ENCODE assay signal across 13 mouse cellular contexts in genomic region chr7:115903931-115904797, GRCm38 (mm10).
A peak's percentile ranks its signal among the peaks of the same experiment; 100 is the strongest.
DNase-seq lines count a peak whose midpoint lies in the region; ATAC-seq lines count a peak whose summit lies in the region.
"Had no signal": no experiment of that assay in that cellular context is flagged by ENCODE, and none has a peak within 500 bp of the region (broad histone marks: within the 10 kb centered on the region; RNA-seq: fewer than 3 reads in every experiment).

No protein-coding gene starts in this region.

- no peak overlapping the region for H3K4me2 ChIP-seq in liver, embryonic 11.5 days
- peak overlapping the region; percentile 29 for H3K4me2 ChIP-seq in hindbrain, embryonic 14.5 days (replicated peaks)
- peak overlapping the region; percentile 30; the same call in 1 of the 2 replicates for H3K4me2 ChIP-seq in neural tube, embryonic 15.5 days
- H3K4me2 ChIP-seq: lung, embryonic 14.5 days had no signal

- H3K4me3 ChIP-seq in liver, embryonic 11.5 days (ENCODE audit: low read depth, low read length): no peak overlapping the region
- H3K4me3 ChIP-seq in hindbrain, embryonic 14.5 days (replicated peaks; ENCODE audit: low read length): no peak overlapping the region
- H3K4me3 ChIP-seq in neural tube, embryonic 15.5 days (replicated peaks): no peak overlapping the region
- H3K4me3 ChIP-seq: megakaryocyte, embryonic 14.5 days had no signal

- no peak overlapping the region for H3K9ac ChIP-seq in liver, embryonic 11.5 days (ENCODE audit: low read depth, low read length)
- H3K9ac ChIP-seq in hindbrain, embryonic 14.5 days: no peak overlapping the region
- no peak overlapping the region for H3K9ac ChIP-seq in neural tube, embryonic 15.5 days (replicated peaks)
- H3K9ac ChIP-seq: lung, embryonic 14.5 days had no signal

- H3K36me3 ChIP-seq in liver, embryonic 11.5 days (ENCODE audit: control insufficient read depth, insufficient read depth, low read length): no peaks in the 10 kb centered on the region
- no peaks in the 10 kb centered on the region for H3K36me3 ChIP-seq in hindbrain, embryonic 14.5 days (replicated peaks; ENCODE audit: control insufficient read depth, insufficient read depth)
- no peaks in the 10 kb centered on the region for H3K36me3 ChIP-seq in neural tube, embryonic 15.5 days

- H3K9me3 ChIP-seq in liver, embryonic 11.5 days (ENCODE audit: control insufficient read depth, low read length): no peaks in the 10 kb centered on the region
- no peaks in the 10 kb centered on the region for H3K9me3 ChIP-seq in hindbrain, embryonic 14.5 days (ENCODE audit: control insufficient read depth, low read length)
- H3K9me3 ChIP-seq in neural tube, embryonic 15.5 days (replicated peaks): no peaks in the 10 kb centered on the region
- H3K9me3 ChIP-seq: megakaryocyte, embryonic 14.5 days had no signal

- no peak overlapping the region for H3K27ac ChIP-seq in liver, embryonic 11.5 days (ENCODE audit: low read depth, low read length)
- H3K27ac ChIP-seq in hindbrain, embryonic 14.5 days: peak overlapping the region; percentile 2; the same call in 1 of the 2 replicates
- H3K27ac ChIP-seq in neural tube, embryonic 15.5 days (replicated peaks): no peak overlapping the region

- DNase-seq in liver, embryonic 11.5 days (ENCODE audit: low spot score): no peak
- DNase-seq in liver: no peak
- DNase-seq in hindbrain, embryonic 14.5 days (ENCODE audit: low spot score): no peak
- no peak for DNase-seq in spleen, postnatal 4 days (ENCODE audit: low spot score in 2 of 2)
- no peak for DNase-seq in cerebellum, postnatal 14 days
- DNase-seq in thymus, postnatal 4 days: no peak
- DNase-seq: heart, postnatal 14 days; kidney, adult 18-20 months; lung, embryonic 14.5 days; right cerebral cortex, postnatal 25 days had no signal

- no peaks in the 10 kb centered on the region for H3K27me3 ChIP-seq in liver, embryonic 11.5 days (replicated peaks; ENCODE audit: control insufficient read depth, insufficient read depth, low read length)
- 0 out of 2 replicates have a peak, but pooled peaks cover 4% of the 10 kb centered on the region for H3K27me3 ChIP-seq in hindbrain, embryonic 14.5 days (ENCODE audit: control insufficient read depth, insufficient read depth, low read length)
- no peaks in the 10 kb centered on the region for H3K27me3 ChIP-seq in neural tube, embryonic 15.5 days (replicated peaks)

- peak; percentile 88 for ATAC-seq in liver, embryonic 11.5 days (replicated peaks; ENCODE audit: low FRiP score)
- ATAC-seq in hindbrain, embryonic 14.5 days (ENCODE audit: low FRiP score): no peak; the same call in 1 of the 2 replicates
- ATAC-seq in megakaryocyte progenitor cell, adult 5-6 weeks (replicated peaks; ENCODE audit: poor library complexity): peak; percentile 92
- ATAC-seq in neural tube, embryonic 15.5 days (ENCODE audit: low FRiP score): peak; percentile 66

- peaks cover 14% of the 10 kb centered on the region for H3K4me1 ChIP-seq in liver, embryonic 11.5 days (replicated peaks; ENCODE audit: control insufficient read depth, insufficient read depth, low read length)
- H3K4me1 ChIP-seq in hindbrain, embryonic 14.5 days (replicated peaks; ENCODE audit: control insufficient read depth, insufficient read depth, low read length): peaks cover 11% of the 10 kb centered on the region; the same call in 1 of the 2 replicates
- H3K4me1 ChIP-seq in neural tube, embryonic 15.5 days: peaks cover 24% of the 10 kb centered on the region

- WGBS in liver, embryonic 11.5 days: 34% methylated on average over 5 of the region's 5 CpGs
- 41% methylated on average over 5 of the region's 5 CpGs for WGBS in hindbrain, embryonic 14.5 days
- 43% methylated on average over 5 of the region's 5 CpGs for WGBS in neural tube, embryonic 15.5 days
